Mouse (Mus musculus): ENCODE measurements around the gene Tspan2. TPM values are rescaled to one million over a fixed set of nuclear protein-coding genes. Genes with fewer than 3 reads are reported as not detected.

Tspan2 gene
- total RNA-seq, 1 experiment from 2014 or later: 6.2 TPM

- ATAC-seq (replicated peaks; ENCODE audit: insufficient number of reproducible peaks, low FRiP score, low TSS enrichment, poor library complexity, severe bottlenecking): no peak
Observed at GRCm38 (mm10) chr3:102732619-102733018, 1.7 kb upstream of the Tspan2 start.

DNA sequence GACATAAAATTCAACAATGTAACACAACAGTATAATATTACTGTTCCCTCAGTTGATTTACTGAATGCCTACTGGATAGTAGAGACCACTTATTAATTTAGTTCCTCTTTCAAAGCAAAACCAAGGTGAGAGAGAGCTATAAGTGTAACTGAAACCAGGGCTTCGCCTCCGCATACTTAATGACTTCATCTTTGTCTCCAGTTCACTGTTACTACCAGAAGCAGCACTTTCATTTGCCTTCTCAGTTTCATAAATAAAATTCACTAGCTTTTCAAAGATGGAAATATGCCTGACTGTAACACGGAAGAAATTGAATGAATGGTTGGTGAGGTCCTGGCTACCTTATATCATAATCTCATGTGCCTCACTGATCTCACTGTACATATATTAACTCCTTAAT, 1.3 kb upstream of the Tspan2 start:
- ATAC-seq (replicated peaks; ENCODE audit: insufficient number of reproducible peaks, low FRiP score, low TSS enrichment, poor library complexity, severe bottlenecking): no peak

DNA sequence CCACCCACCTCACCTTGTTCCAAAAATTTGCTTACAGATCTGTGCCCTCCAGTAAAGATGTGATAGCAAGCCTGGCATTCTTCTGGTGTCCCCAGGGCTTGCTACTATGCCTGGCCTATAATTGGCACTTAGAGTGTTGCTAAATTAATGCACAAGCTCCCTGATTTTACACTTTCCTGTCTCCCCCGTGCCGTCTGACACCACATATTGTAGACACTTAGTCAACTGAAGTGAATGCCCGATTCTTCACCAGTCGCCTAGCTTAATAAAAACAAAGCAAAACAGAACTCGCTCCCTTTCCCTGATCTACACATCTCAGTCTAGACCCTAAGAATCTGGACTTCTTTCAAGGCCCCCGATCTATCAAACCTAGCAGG, 405 bp upstream of the Tspan2 start:
- ATAC-seq (replicated peaks; ENCODE audit: insufficient number of reproducible peaks, low FRiP score, low TSS enrichment, poor library complexity, severe bottlenecking): no peak

DNA sequence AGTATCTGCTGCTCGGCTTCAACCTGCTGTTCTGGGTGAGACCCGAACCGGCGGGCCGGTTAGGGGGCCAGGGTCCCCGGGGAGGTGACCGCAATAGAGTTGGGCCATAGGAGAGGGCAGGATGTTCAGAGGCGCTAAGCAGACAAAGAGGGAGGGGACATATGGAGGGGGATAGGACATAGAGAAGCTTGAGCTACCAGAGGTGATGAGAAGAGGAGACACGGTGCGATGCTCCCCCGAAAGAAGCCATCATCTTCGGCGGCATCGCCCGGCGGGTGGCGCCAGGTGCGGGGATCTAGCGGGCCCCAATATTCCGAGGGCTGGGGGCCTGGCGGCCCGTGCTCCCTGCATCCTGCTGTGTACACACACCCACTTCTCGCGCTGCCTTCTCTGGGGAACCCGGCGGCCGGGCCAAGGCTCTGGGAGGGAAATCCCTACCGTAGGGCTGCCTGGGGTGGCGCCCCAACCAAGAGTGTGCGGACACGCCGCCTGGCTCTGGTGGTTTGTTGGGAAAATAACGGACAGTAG, 766 bp downstream of the Tspan2 start:
- ATAC-seq (replicated peaks; ENCODE audit: insufficient number of reproducible peaks, low FRiP score, low TSS enrichment, poor library complexity, severe bottlenecking): no peak; the same call in 1 of the 2 replicates

GRCm38 (mm10) chr3:102735638-102736037, 1.3 kb downstream of the Tspan2 start:
- no peak for ATAC-seq (replicated peaks; ENCODE audit: insufficient number of reproducible peaks, low FRiP score, low TSS enrichment, poor library complexity, severe bottlenecking)

- no peak for ATAC-seq (replicated peaks; ENCODE audit: insufficient number of reproducible peaks, low FRiP score, low TSS enrichment, poor library complexity, severe bottlenecking)
Observed at GRCm38 (mm10) chr3:102736436-102736835, 2.1 kb downstream of the Tspan2 start.

DNA sequence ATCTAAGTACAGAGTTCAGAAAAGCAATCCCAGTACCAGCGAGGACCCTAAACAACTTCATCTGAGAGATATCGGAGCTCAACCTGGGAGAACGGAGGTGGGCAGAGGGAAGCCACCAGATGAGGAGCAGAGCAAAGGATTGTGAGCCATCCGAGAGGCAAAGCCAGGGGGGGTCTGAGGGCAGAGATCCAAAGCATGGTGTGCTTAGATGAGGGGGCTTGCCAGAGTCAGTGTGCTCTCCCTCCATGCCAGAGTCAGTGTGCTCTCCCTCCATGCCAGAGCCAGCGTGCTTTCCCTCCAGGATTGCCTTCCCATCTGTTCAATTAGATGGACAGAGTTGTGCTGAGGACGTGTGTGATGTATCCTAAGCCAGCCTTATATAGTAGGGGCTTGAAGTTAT, 2.8 kb downstream of the Tspan2 start:
- no peak for ATAC-seq (replicated peaks; ENCODE audit: insufficient number of reproducible peaks, low FRiP score, low TSS enrichment, poor library complexity, severe bottlenecking)

DNA sequence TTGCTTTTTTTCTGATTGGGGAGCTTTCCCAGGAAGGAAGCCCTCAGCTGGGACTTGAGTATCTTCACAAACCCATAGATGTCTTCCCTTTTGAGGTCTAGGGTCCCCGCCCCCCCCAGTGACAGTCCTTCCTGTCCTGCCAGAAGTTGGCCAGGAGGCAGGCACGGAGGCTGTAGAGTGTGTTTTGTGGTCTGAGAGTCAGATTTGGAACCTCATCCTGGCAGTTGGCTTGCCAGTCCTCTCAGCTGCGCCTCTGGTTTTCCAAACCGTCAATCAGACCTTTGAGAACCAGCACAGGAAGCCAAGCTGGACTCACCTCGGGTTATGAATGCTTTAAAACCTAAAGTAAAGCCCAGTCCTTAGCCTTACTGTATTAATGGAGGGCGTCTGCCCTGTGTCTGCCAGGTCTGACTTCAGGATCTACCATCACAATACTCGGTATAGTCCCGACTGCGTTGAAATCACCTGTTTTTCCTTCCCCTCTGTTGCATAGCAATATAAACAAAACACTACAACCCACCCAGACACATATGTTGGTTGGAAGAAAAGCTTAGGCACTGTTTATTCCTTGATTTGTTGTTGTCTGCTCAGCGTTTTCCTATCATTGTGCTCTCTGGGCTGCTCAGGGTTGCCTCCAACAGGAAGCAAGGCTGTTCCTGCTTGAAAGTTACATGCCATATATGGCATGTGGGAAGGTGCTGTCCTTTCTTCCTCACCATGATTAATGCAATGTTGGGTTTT, 4.0 kb downstream of the Tspan2 start:
- ATAC-seq (replicated peaks; ENCODE audit: insufficient number of reproducible peaks, low FRiP score, low TSS enrichment, poor library complexity, severe bottlenecking): no peak

DNA sequence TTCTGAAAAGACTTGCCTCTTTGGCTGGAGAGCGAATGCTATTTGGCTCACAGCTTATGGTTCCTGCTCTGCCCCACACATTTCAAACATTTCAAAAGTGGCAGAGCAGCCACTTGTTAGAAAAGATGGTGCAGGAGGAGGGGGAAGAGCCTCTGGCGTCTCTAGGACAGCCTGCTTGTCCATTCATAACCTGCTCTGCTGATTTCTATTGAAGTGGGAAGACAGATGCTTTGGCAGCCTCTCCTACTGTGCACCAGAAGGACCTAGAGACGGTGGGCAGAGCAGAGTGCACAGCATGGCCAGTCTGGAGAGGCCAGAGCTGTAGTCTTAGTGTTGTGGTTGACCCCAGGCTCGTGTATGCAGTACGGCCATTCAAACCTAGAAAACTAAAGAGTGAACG, 4.6 kb downstream of the Tspan2 start:
- no peak for ATAC-seq (replicated peaks; ENCODE audit: insufficient number of reproducible peaks, low FRiP score, low TSS enrichment, poor library complexity, severe bottlenecking)

DNA sequence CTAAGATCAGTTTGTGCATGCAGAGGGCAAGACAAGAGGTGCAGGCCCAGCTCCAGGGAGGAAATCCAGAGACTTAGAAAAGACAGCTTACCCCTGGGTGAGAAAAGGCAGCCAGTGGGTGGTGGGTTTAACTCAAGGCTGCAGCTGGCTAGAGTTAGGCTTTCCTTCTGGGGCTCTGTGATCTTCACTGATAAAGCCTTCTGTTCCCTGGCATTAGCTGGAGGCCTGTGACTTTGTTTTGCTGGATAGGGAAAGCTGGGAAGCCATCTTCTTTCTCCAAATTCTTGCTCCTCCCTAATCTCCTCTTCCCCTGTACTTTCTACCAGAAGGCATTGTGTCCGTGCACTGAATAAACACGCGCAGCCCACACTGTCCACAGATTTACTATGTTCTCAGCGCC, 8.4 kb downstream of the Tspan2 start:
- no peak for ATAC-seq (replicated peaks; ENCODE audit: insufficient number of reproducible peaks, low FRiP score, low TSS enrichment, poor library complexity, severe bottlenecking)

GRCm38 (mm10) chr3:102743202-102743601, 8.9 kb downstream of the Tspan2 start:
- no peak for ATAC-seq (replicated peaks; ENCODE audit: insufficient number of reproducible peaks, low FRiP score, low TSS enrichment, poor library complexity, severe bottlenecking)

- no peak for ATAC-seq (replicated peaks; ENCODE audit: insufficient number of reproducible peaks, low FRiP score, low TSS enrichment, poor library complexity, severe bottlenecking)
Observed at GRCm38 (mm10) chr3:102743781-102744471, 9.6 kb downstream of the Tspan2 start.

GRCm38 (mm10) chr3:102744657-102745056, 10.3 kb downstream of the Tspan2 start:
- ATAC-seq (replicated peaks; ENCODE audit: insufficient number of reproducible peaks, low FRiP score, low TSS enrichment, poor library complexity, severe bottlenecking): no peak

GRCm38 (mm10) chr3:102746174-102746573, 11.8 kb downstream of the Tspan2 start:
- ATAC-seq (replicated peaks; ENCODE audit: insufficient number of reproducible peaks, low FRiP score, low TSS enrichment, poor library complexity, severe bottlenecking): no peak

GRCm38 (mm10) chr3:102748038-102748437, 13.7 kb downstream of the Tspan2 start:
- ATAC-seq (replicated peaks; ENCODE audit: insufficient number of reproducible peaks, low FRiP score, low TSS enrichment, poor library complexity, severe bottlenecking): no peak

- no peak for ATAC-seq (replicated peaks; ENCODE audit: insufficient number of reproducible peaks, low FRiP score, low TSS enrichment, poor library complexity, severe bottlenecking)
Observed at GRCm38 (mm10) chr3:102748686-102749085, 14.4 kb downstream of the Tspan2 start.

- no peak for ATAC-seq (replicated peaks; ENCODE audit: insufficient number of reproducible peaks, low FRiP score, low TSS enrichment, poor library complexity, severe bottlenecking)
Observed at GRCm38 (mm10) chr3:102751136-102751535, 16.8 kb downstream of the Tspan2 start.

GRCm38 (mm10) chr3:102751536-102751935, 17.2 kb downstream of the Tspan2 start:
- no peak for ATAC-seq (replicated peaks; ENCODE audit: insufficient number of reproducible peaks, low FRiP score, low TSS enrichment, poor library complexity, severe bottlenecking)

- no peak for ATAC-seq (replicated peaks; ENCODE audit: insufficient number of reproducible peaks, low FRiP score, low TSS enrichment, poor library complexity, severe bottlenecking)
Observed at GRCm38 (mm10) chr3:102752053-102752452, 17.7 kb downstream of the Tspan2 start.

DNA sequence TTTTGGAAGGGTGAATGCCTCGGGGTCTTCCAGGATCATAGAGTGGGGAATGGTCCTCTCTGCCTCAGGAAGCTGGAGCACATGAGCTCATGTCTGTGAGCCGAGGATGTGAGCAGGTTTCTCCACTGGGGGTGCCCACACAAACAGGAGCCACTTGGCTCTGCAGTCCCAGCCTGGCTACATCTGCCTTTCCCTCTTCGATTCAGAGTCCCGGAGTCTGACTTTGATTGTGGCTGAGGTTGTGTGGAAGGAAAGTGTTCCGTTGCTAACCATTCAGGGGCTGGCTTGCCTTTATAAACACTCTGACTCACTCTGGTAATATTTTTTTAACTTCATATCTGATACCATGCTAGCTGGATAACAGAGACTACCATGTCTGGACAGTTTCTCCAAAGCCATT, 18.1 kb downstream of the Tspan2 start:
- no peak for ATAC-seq (replicated peaks; ENCODE audit: insufficient number of reproducible peaks, low FRiP score, low TSS enrichment, poor library complexity, severe bottlenecking)

All from monocyte, adult 5-6 weeks (primary cell).